Mouse (Mus musculus) neural tube, embryonic 14.5 days (tissue): Measurements from ENCODE around the gene Txndc9. TPM values are rescaled to one million over a fixed set of nuclear protein-coding genes. Genes with fewer than 3 reads are reported as not detected.

ENCODE experiments used
- ATAC-seq: fragments of 200-750 bp; cut with Nextera tagmentation; 2 replicates; pipeline ENCODE4 v1.8.0; 2017; ENCODE audit warnings: low read depth, mild to moderate bottlenecking, moderate TSS enrichment, moderate library complexity
- H3K27ac ChIP-seq: fragments of 300-500 bp; sonication (generic); 2 replicates; pipeline ENCODE4 v1.5.1; 2014; ENCODE audit warnings: low read depth, mild to moderate bottlenecking, control low read depth, low read length, moderate library complexity, mixed read lengths
- H3K27me3 ChIP-seq: fragments of 300-500 bp; sonication (generic); 2 replicates; pipeline ENCODE4 v1.6.1; 2014; ENCODE audit warnings: low read length; ENCODE audit not compliant: control insufficient read depth, insufficient read depth
- H3K36me3 ChIP-seq: fragments of 300-500 bp; sonication (generic); 2 replicates; pipeline ENCODE4 v1.6.1; 2014; ENCODE audit warnings: low read length, mixed read lengths; ENCODE audit not compliant: control insufficient read depth, insufficient read depth
- H3K4me1 ChIP-seq: fragments of 300-500 bp; sonication (generic); 2 replicates; pipeline ENCODE4 v1.6.1; 2014; ENCODE audit warnings: low read length; ENCODE audit not compliant: control insufficient read depth, insufficient read depth
- H3K4me2 ChIP-seq: fragments of 300-500 bp; sonication (generic); 2 replicates; pipeline ENCODE4 v1.6.1; 2014; ENCODE audit warnings: mild to moderate bottlenecking, low read depth, low read length, control low read depth
- H3K4me3 ChIP-seq: fragments of 300-500 bp; sonication (generic); 2 replicates; pipeline ENCODE4 v1.5.1; 2014; ENCODE audit warnings: low read depth, low read length, control low read depth, mixed read lengths
- H3K9ac ChIP-seq: fragments of 300-500 bp; sonication (generic); replicated peaks from 2 replicates; pipeline ENCODE4 v1.6.1; 2014; ENCODE audit warnings: low read depth, mild to moderate bottlenecking, control low read depth, low read length, mixed read lengths
- H3K9me3 ChIP-seq: fragments of 300-500 bp; sonication (generic); 2 replicates; pipeline ENCODE4 v1.6.1; 2016; ENCODE audit warnings: low read length; ENCODE audit not compliant: control insufficient read depth
- WGBS: fragments of 180-500 bp; shearing (Covaris S2); extraction: QIAGEN DNeasy Blood & Tissue Kit; methylation state at CpG from one replicate; pipeline ENCODE4 v1.1.7; 2014; 5-methylcytosine and 5-hydroxymethylcytosine counted together
- polyA plus RNA-seq: library from polyadenylated mRNA; unstranded; fragments of >200 nt; fragmentation: Nextera tagmentation; extraction: Ambion mirVana; gene quantifications from 2 replicates; pipeline ENCODE4 v1.2.1, GENCODE M21; 2014

Txndc9 gene
- polyA plus RNA-seq, 1 experiment from 2014 or later: 147 TPM

- Histone ChIP-seq H3K27me3 (no peaks in the 10 kb centered on the region), H3K27ac (no peak overlapping the region), H3K9ac (no peak overlapping the region), H3K9me3 (no peaks in the 10 kb centered on the region), H3K4me3 (no peak overlapping the region), H3K4me1 (no peaks in the 10 kb centered on the region), H3K36me3 (no peaks in the 10 kb centered on the region), H3K4me2 (no peak overlapping the region)
- 87% methylated on average over 2 of the region's 2 CpGs for WGBS
- ATAC-seq: no peak
These were observed 39.2 kb downstream of the Txndc9 start for GRCm38 (mm10) chr1:37958516-37958915.

- Histone ChIP-seq H3K9me3 (no peaks in the 10 kb centered on the region), H3K9ac (no peak within 1 kb of the TSS), H3K4me3 (no peak within 1 kb of the TSS), H3K4me2 (no peak within 1 kb of the TSS), H3K27ac (no peak within 1 kb of the TSS), H3K27me3 (no peaks in the 10 kb centered on the region), H3K36me3 (no peaks in the 10 kb centered on the region), H3K4me1 (no peaks in the 10 kb centered on the region)
- ATAC-seq: no peak
- 91% methylated on average over 5 of the region's 5 CpGs for WGBS
These were observed 40.0 kb downstream of the Txndc9 start, which contains the start of gene Lyg1 for GRCm38 (mm10) chr1:37957659-37958058. Lyg1 (minus strand) TSS chr1:37957759.

DNA sequence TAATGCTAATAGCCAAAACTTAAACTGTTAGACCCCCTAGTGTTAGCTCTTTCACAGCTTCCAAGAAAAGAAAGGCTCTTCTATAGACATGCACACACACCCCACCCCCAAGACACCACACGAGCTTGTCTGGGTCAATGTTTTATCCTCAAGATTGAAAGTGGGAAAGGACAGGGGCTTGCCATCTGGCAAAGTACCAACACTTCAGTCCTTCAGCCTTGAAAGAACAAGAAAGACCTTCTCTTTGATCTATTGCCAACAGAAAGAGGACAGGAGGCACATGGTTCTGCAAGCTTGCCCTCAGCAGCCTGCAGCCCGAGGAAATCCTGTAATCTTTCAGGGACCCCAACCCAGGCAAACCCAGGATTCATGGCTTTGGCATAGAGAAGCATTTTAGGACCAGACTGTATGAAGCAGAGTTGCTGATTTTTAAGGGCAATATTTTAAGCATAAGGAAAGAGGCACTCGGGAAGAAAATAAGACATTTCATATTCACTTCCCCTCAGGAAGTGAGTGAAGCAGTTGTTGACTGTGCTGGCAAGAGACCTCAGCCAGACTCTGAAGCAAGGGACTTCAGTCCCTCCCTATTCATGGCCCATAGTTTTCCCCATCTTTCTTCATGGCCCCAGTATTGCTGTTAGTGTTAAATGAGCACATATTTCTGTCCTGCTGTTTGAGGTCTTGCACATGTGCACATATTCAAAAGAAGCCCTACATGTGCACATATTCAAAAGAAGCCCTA lies 40.8 kb downstream of the Txndc9 start:
- Histone ChIP-seq H3K27me3 (no peaks in the 10 kb centered on the region), H3K4me2 (no peak overlapping the region), H3K9ac (no peak overlapping the region), H3K4me3 (no peak overlapping the region), H3K4me1 (no peaks in the 10 kb centered on the region), H3K36me3 (no peaks in the 10 kb centered on the region), H3K27ac (no peak overlapping the region), H3K9me3 (no peaks in the 10 kb centered on the region)
- WGBS: 25% methylated on average over 3 of the region's 3 CpGs
- peak; percentile 54; the same call in 1 of the 2 replicates for ATAC-seq

GRCm38 (mm10) chr1:37955251-37955650 lies 42.4 kb downstream of the Txndc9 start:
- no peak overlapping the region for H3K27ac ChIP-seq
- H3K4me3 ChIP-seq: no peak overlapping the region
- 91% methylated on average over 2 of the region's 2 CpGs for WGBS
- H3K4me2 ChIP-seq: no peak overlapping the region
- H3K36me3 ChIP-seq: no peaks in the 10 kb centered on the region
- H3K4me1 ChIP-seq: no peaks in the 10 kb centered on the region
- no peaks in the 10 kb centered on the region for H3K27me3 ChIP-seq
- no peak overlapping the region for H3K9ac ChIP-seq
- no peak for ATAC-seq
- H3K9me3 ChIP-seq: no peaks in the 10 kb centered on the region

GRCm38 (mm10) chr1:37954786-37955185 lies 42.9 kb downstream of the Txndc9 start:
- H3K9me3 ChIP-seq: no peaks in the 10 kb centered on the region
- ATAC-seq: no peak
- H3K36me3 ChIP-seq: no peaks in the 10 kb centered on the region
- no peak overlapping the region for H3K4me2 ChIP-seq
- no peaks in the 10 kb centered on the region for H3K4me1 ChIP-seq
- H3K4me3 ChIP-seq: no peak overlapping the region
- H3K9ac ChIP-seq: no peak overlapping the region
- no peaks in the 10 kb centered on the region for H3K27me3 ChIP-seq
- H3K27ac ChIP-seq: no peak overlapping the region
- 89% methylated on average over 7 of the region's 7 CpGs for WGBS

- WGBS: 73% methylated on average over 2 of the region's 2 CpGs
- ATAC-seq: no peak
These were observed 48.8 kb downstream of the Txndc9 start for GRCm38 (mm10) chr1:37948906-37949305.

More at GRCm38 (mm10) chr1:37948906-37949305, 48.8 kb downstream of the Txndc9 start:
- Histone ChIP-seq H3K27ac (no peak overlapping the region), H3K4me1 (no peaks in the 10 kb centered on the region), H3K9ac (no peak overlapping the region), H3K4me3 (no peak overlapping the region), H3K36me3 (no peaks in the 10 kb centered on the region), H3K9me3 (no peaks in the 10 kb centered on the region), H3K27me3 (no peaks in the 10 kb centered on the region), H3K4me2 (no peak overlapping the region)

Other genes with a start within 250 kb of the Txndc9 start
- gene Tsga10, start 131.5 kb downstream of the Txndc9 start, polyA plus RNA-seq: 16.7 and 19.4 TPM in 2 replicates
- 8.4 and 8.9 TPM in 2 replicates for gene Lipt1, start 126.2 kb downstream of the Txndc9 start, polyA plus RNA-seq
- 12.3 and 17.3 TPM in 2 replicates for gene Mitd1, start 107.5 kb downstream of the Txndc9 start, polyA plus RNA-seq
- 286 and 291 TPM in 2 replicates for gene Mrpl30, start 107.4 kb downstream of the Txndc9 start, polyA plus RNA-seq
- gene Lyg2, start 81.4 kb downstream of the Txndc9 start, polyA plus RNA-seq: not detected in 2 replicates
- not detected in 2 replicates for gene Lyg1, start 40.1 kb downstream of the Txndc9 start, polyA plus RNA-seq
- 22.8 and 22.9 TPM in 2 replicates for gene Eif5b, start 117 bp upstream of the Txndc9 start, polyA plus RNA-seq
- gene Rev1, start 131.9 kb upstream of the Txndc9 start, polyA plus RNA-seq: 35.4 and 42.9 TPM in 2 replicates